Mouse (Mus musculus) liver, adult 2 months (tissue): ENCODE measurements at regions not wholly inside any gene's neighbourhood (a gene's known extent, or its start where the extent isn't known, plus 50 kb on each side); places are given as distances from the start of the nearest gene placed in this dataset.

Experiments used
- CTCF ChIP-seq: fragments of 200-500 bp; IDR thresholded peaks from 2 replicates; pipeline ENCODE4 v1.5.1; 2011; ENCODE audit warnings: low read depth, low read length, control low read depth
- POLR2A ChIP-seq: fragments of 200-500 bp; IDR thresholded peaks from 2 replicates; pipeline ENCODE4 v1.6.1; 2011; ENCODE audit warnings: low read length, control low read depth; ENCODE audit not compliant: insufficient read depth; ENCODE audit errors: extremely low read depth

- TF ChIP-seq CTCF (0 out of 2 replicates have a peak, but pooled peaks have one; percentile 9), POLR2A (no peak)
These were observed 2913.5 kb upstream of the Gm6569 start for GRCm38 (mm10) chr15:70920862-70921261.
